In genomic region chr13:55500575-55500974, GRCm38 (mm10) we compare ENCODE assay signal across 18 mouse cellular contexts. TPM values are rescaled to one million over a fixed set of nuclear protein-coding genes. Genes with fewer than 3 reads are reported as not detected.
"Had no signal": no experiment of that assay in that cellular context is flagged by ENCODE, and none has a peak within 500 bp of the region (broad histone marks: within the 10 kb centered on the region; RNA-seq: fewer than 3 reads in every experiment).

No protein-coding gene starts in this region.

- H3K4me1 ChIP-seq: liver, embryonic 12.5 days; liver, embryonic 15.5 days; stomach, embryonic 15.5 days had no signal

- H3K4me2 ChIP-seq: limb, embryonic 12.5 days; liver, embryonic 12.5 days; liver, embryonic 15.5 days; lung, embryonic 15.5 days; midbrain, embryonic 11.5 days; neural tube, embryonic 12.5 days; neural tube, embryonic 15.5 days; stomach, embryonic 15.5 days had no signal

- H3K27me3 ChIP-seq: limb, embryonic 12.5 days; neural tube, embryonic 12.5 days; neural tube, embryonic 15.5 days; stomach, embryonic 15.5 days had no signal

- ATAC-seq: intestine, postnatal 0 days; liver, embryonic 12.5 days had no signal

- H3K9ac ChIP-seq: limb, embryonic 12.5 days; liver, embryonic 12.5 days; liver, embryonic 15.5 days; lung, embryonic 15.5 days; neural tube, embryonic 12.5 days; neural tube, embryonic 15.5 days; stomach, embryonic 15.5 days had no signal

- H3K4me3 ChIP-seq: limb, embryonic 12.5 days; liver, embryonic 12.5 days; liver, embryonic 15.5 days; lung, embryonic 15.5 days; neural tube, embryonic 12.5 days; neural tube, embryonic 15.5 days; stomach, embryonic 15.5 days had no signal

- H3K27ac ChIP-seq: kidney, postnatal 0 days; limb, embryonic 12.5 days; liver, embryonic 12.5 days; liver, embryonic 15.5 days; lung, embryonic 15.5 days; neural tube, embryonic 12.5 days; neural tube, embryonic 15.5 days; stomach, embryonic 15.5 days had no signal

- H3K9me3 ChIP-seq: limb, embryonic 12.5 days; liver, embryonic 12.5 days; liver, embryonic 15.5 days; lung, embryonic 15.5 days; neural tube, embryonic 12.5 days; neural tube, embryonic 15.5 days; stomach, embryonic 15.5 days had no signal

- DNase-seq: kidney, adult 2 months; kidney, postnatal 36 days; liver; midbrain, embryonic 14.5 days; right cerebral cortex, adult 18-20 months; right cerebral cortex, postnatal 14 days; spleen, adult 18-20 months; thymus, postnatal 25 days had no signal

RNA-seq across cellular contexts. Expression of gene Prr7, which starts 36.5 kb away (rescaled TPM):
- polyA plus RNA-seq: liver, embryonic 12.5 days; liver, embryonic 15.5 days had no signal
